In the genomic region with DNA sequence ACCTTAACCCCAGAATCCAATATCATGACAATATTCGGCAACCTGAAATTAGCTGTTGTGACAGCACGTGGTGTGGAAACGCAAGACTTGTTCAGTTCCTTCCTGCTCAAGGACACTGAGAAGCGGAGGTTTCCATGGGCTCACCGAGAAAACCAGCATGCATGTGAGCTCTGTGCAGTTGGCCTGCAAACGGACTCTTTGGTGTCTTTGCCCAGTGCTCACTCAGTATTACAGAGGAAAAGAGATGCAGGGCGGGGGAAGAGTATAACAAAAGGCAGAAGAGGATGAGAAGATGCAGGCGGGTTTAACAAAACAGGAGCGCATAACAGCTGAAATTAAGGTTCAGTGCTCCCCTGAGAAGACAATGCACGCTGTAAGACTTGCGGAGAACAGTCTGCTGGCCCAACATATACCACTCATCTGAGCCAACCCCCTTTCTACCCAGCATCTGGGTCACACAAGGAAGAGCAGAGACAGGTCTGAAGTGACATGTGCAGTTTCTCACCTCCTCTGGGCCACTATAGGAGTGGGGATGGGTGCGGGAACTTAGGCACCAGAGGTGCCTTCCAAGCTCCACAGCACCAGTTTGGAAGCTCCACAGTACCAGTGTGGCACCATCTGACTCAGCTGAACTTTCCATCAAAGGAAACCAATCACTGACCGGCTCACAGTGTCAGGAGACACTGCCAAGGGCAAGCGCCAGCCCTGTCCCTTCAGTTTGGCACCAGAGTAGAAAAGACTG, we compare ENCODE assay signal across 10 mouse cellular contexts.
A peak's percentile ranks its signal among the peaks of the same experiment; 100 is the strongest.
DNase-seq lines count a peak whose midpoint lies in the region; ATAC-seq lines count a peak whose summit lies in the region.
"Had no signal": no experiment of that assay in that cellular context is flagged by ENCODE, and none has a peak within 500 bp of the region (broad histone marks: within the 10 kb centered on the region; RNA-seq: fewer than 3 reads in every experiment).

No protein-coding gene starts in this region.

- WGBS in forebrain, embryonic 11.5 days, result 78% methylated on average over 14 of the region's 14 CpGs
- WGBS in forebrain, embryonic 15.5 days, result 65% methylated on average over 14 of the region's 14 CpGs
- 62% methylated on average over 14 of the region's 14 CpGs for WGBS in forebrain, embryonic 16.5 days
- 71% methylated on average over 14 of the region's 14 CpGs for WGBS in midbrain, embryonic 11.5 days

- no peak overlapping the region for H3K4me3 ChIP-seq in forebrain, embryonic 11.5 days (ENCODE audit: low read depth, low read length)
- H3K4me3 ChIP-seq in forebrain, embryonic 15.5 days, result no peak overlapping the region
- H3K4me3 ChIP-seq in forebrain, embryonic 16.5 days (replicated peaks; ENCODE audit: low read length), result no peak overlapping the region
- no peak overlapping the region for H3K4me3 ChIP-seq in midbrain, embryonic 11.5 days (ENCODE audit: low read depth, low read length)
- H3K4me3 ChIP-seq: limb, embryonic 12.5 days had no signal

- no peaks in the 10 kb centered on the region for H3K9me3 ChIP-seq in forebrain, embryonic 11.5 days (ENCODE audit: control insufficient read depth, low read length)
- no peaks in the 10 kb centered on the region for H3K9me3 ChIP-seq in forebrain, embryonic 15.5 days
- no peaks in the 10 kb centered on the region for H3K9me3 ChIP-seq in forebrain, embryonic 16.5 days (ENCODE audit: control insufficient read depth, low read length)
- no peaks in the 10 kb centered on the region for H3K9me3 ChIP-seq in midbrain, embryonic 11.5 days (ENCODE audit: control insufficient read depth, low read length)
- H3K9me3 ChIP-seq: limb, embryonic 12.5 days had no signal

- H3K27ac ChIP-seq in forebrain, embryonic 11.5 days (ENCODE audit: low read depth, low read length), result 0 out of 2 replicates have a peak overlapping the region, but pooled peaks have one; percentile 12
- no peak overlapping the region for H3K27ac ChIP-seq in forebrain, embryonic 15.5 days (replicated peaks)
- no peak overlapping the region for H3K27ac ChIP-seq in forebrain, embryonic 16.5 days (ENCODE audit: low read length)
- H3K27ac ChIP-seq in midbrain, embryonic 11.5 days (ENCODE audit: low read depth, low read length), result no peak overlapping the region
- H3K27ac ChIP-seq: limb, embryonic 12.5 days had no signal

- no peak for ATAC-seq in forebrain, embryonic 11.5 days (replicated peaks; ENCODE audit: low FRiP score)
- no peak for ATAC-seq in forebrain, embryonic 15.5 days (replicated peaks)
- peak; percentile 37 for ATAC-seq in forebrain, embryonic 16.5 days
- 0 out of 2 replicates have a peak, but pooled peaks have one; percentile 22 for ATAC-seq in midbrain, embryonic 11.5 days (ENCODE audit: low FRiP score)
- ATAC-seq in inflammation-experienced regulatory T-cells, adult 6 months, result no peak
- ATAC-seq in megakaryocyte, adult 5-6 weeks (ENCODE audit: poor library complexity, severe bottlenecking), result no peak
- ATAC-seq: intestine, postnatal 0 days had no signal

- 0 out of 2 replicates have a peak, but pooled peaks cover 2% of the 10 kb centered on the region for H3K4me1 ChIP-seq in forebrain, embryonic 11.5 days (replicated peaks; ENCODE audit: control insufficient read depth, insufficient read depth, low read length)
- H3K4me1 ChIP-seq in forebrain, embryonic 15.5 days, result peaks cover 18% of the 10 kb centered on the region
- peaks cover 8% of the 10 kb centered on the region for H3K4me1 ChIP-seq in forebrain, embryonic 16.5 days (replicated peaks; ENCODE audit: control insufficient read depth, insufficient read depth, low read length)
- H3K4me1 ChIP-seq in midbrain, embryonic 11.5 days (ENCODE audit: control insufficient read depth, insufficient read depth, low read length), result no peaks in the 10 kb centered on the region; the same call in 1 of the 2 replicates
- H3K4me1 ChIP-seq: limb, embryonic 12.5 days had no signal

- DNase-seq in forebrain, embryonic 11.5 days (ENCODE audit: low spot score), result no peak
- peak; percentile 45 for DNase-seq in brain, adult 2 months (ENCODE audit: low read depth, low spot score)
- DNase-seq in midbrain, embryonic 11.5 days (ENCODE audit: low spot score, missing footprints), result peak; percentile 82
- DNase-seq in ovary, postnatal 10 days (ENCODE audit: low spot score), result no peak

- H3K36me3 ChIP-seq in forebrain, embryonic 11.5 days (ENCODE audit: control insufficient read depth, insufficient read depth, low read length), result no peaks in the 10 kb centered on the region
- H3K36me3 ChIP-seq in forebrain, embryonic 15.5 days, result no peaks in the 10 kb centered on the region
- H3K36me3 ChIP-seq in forebrain, embryonic 16.5 days (ENCODE audit: control insufficient read depth, insufficient read depth), result no peaks in the 10 kb centered on the region
- H3K36me3 ChIP-seq in midbrain, embryonic 11.5 days (ENCODE audit: control insufficient read depth, insufficient read depth, low read length), result no peaks in the 10 kb centered on the region
- H3K36me3 ChIP-seq: limb, embryonic 12.5 days had no signal

- H3K9ac ChIP-seq in forebrain, embryonic 11.5 days (ENCODE audit: low read length), result no peak overlapping the region
- no peak overlapping the region for H3K9ac ChIP-seq in forebrain, embryonic 15.5 days (replicated peaks)
- H3K9ac ChIP-seq in forebrain, embryonic 16.5 days (replicated peaks; ENCODE audit: low read depth, low read length), result no peak overlapping the region
- no peak overlapping the region for H3K9ac ChIP-seq in midbrain, embryonic 11.5 days (ENCODE audit: low read length)
- H3K9ac ChIP-seq: limb, embryonic 12.5 days had no signal

- H3K4me2 ChIP-seq in forebrain, embryonic 11.5 days (ENCODE audit: low read depth, low read length, severe bottlenecking), result no peak overlapping the region
- no peak overlapping the region for H3K4me2 ChIP-seq in forebrain, embryonic 15.5 days (replicated peaks)
- H3K4me2 ChIP-seq in forebrain, embryonic 16.5 days (ENCODE audit: low read length), result no peak overlapping the region
- no peak overlapping the region for H3K4me2 ChIP-seq in midbrain, embryonic 11.5 days
- H3K4me2 ChIP-seq: limb, embryonic 12.5 days had no signal

- no peaks in the 10 kb centered on the region for H3K27me3 ChIP-seq in forebrain, embryonic 11.5 days (ENCODE audit: control insufficient read depth, insufficient read depth, low read length)
- no peaks in the 10 kb centered on the region for H3K27me3 ChIP-seq in forebrain, embryonic 15.5 days
- H3K27me3 ChIP-seq in forebrain, embryonic 16.5 days (replicated peaks; ENCODE audit: control insufficient read depth, insufficient read depth, low read length), result no peaks in the 10 kb centered on the region
- no peaks in the 10 kb centered on the region for H3K27me3 ChIP-seq in midbrain, embryonic 11.5 days (ENCODE audit: control insufficient read depth, insufficient read depth, low read length)
- H3K27me3 ChIP-seq: limb, embryonic 12.5 days had no signal

Comparison
In these comparisons a context has a peak if more than half of its experiments do, and no peak if none do; other contexts are left out.
1. ATAC-seq: peak in forebrain, embryonic 16.5 days (single experiment) and midbrain, embryonic 11.5 days (single experiment); none in forebrain, embryonic 11.5 days (single experiment), forebrain, embryonic 15.5 days (single experiment), inflammation-experienced regulatory T-cells, adult 6 months (single experiment) and megakaryocyte, adult 5-6 weeks (single experiment).
2. DNase-seq: peak in brain, adult 2 months (single experiment) and midbrain, embryonic 11.5 days (single experiment); none in forebrain, embryonic 11.5 days (single experiment) and ovary, postnatal 10 days (single experiment).